In the genomic region with DNA sequence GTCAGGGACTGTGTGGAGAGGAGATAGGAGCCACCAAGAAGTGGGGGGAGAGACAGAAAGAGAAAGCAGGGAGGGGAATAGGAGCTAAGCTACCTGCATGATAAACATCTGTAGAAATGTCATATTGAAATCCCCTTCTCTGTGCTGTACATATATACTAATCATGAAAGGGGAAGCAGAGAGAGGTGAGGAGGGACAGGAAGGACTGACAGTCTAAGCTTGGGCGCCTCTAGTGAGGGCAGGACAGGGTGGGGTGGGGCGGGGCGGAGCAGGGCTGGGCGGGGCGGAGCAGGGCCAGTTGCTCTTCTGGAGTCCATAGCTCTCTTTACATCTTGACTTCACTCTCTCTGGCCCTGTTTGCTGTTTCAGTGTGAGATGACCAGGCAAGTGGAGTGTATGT, we compare ENCODE assay signal across 35 mouse cellular contexts. TPM values are rescaled to one million over a fixed set of nuclear protein-coding genes. Genes with fewer than 3 reads are reported as not detected.
DNase-seq lines count a peak whose midpoint lies in the region; ATAC-seq and TF ChIP-seq lines count a peak whose summit lies in the region.
"Had no signal": no experiment of that assay in that cellular context is flagged by ENCODE, and none has a peak within 500 bp of the region (broad histone marks: within the 10 kb centered on the region; RNA-seq: fewer than 3 reads in every experiment).

No protein-coding gene starts in this region.

- TF ChIP-seq CTCF in CH12.LX (conservative IDR thresholded peaks at IDR 0.05 in 1 of 2, IDR thresholded peaks at IDR 0.05 in 1 of 2; ENCODE audit: low read depth in 2 of 2, low read length in 2 of 2): no peak

- H3K36me3 ChIP-seq in CH12.LX (replicated peaks in 1 of 2; ENCODE audit: control insufficient read depth in 1 of 2, insufficient read depth in 1 of 2, low read length in 1 of 2): no peaks in the 10 kb centered on the region
- H3K36me3 ChIP-seq in splenic B cell, adult 2 months (ENCODE audit: control insufficient read depth, insufficient read depth, low read length, poor library complexity, severe bottlenecking): no peaks in the 10 kb centered on the region
- H3K36me3 ChIP-seq: embryonic facial prominence, embryonic 10.5 days; embryonic facial prominence, embryonic 13.5 days; forebrain, embryonic 12.5 days; forebrain, embryonic 15.5 days; G1E had no signal

- DNase-seq in 416B (ENCODE audit: low read depth): peak; percentile 26
- DNase-seq in CH12.LX (ENCODE audit: extremely low read depth): peak; percentile 71
- DNase-seq in splenic B cell, adult 2 months (ENCODE audit: low read depth, low spot score): peak; percentile 4
- DNase-seq in cerebellum, adult 8-10 months: no peak
- no peak for DNase-seq in retina, embryonic 14.5 days (ENCODE audit: low spot score)
- no peak for DNase-seq in adipocyte (ENCODE audit: low spot score)
- DNase-seq: adrenal gland, adult 8-10 months; adrenal gland, postnatal 25 days; cerebellum, adult 11-12 months; cerebellum, adult 9-11 months; cerebellum, postnatal 25 days; embryo, embryonic 11 days; gastrocnemius, postnatal 25 days; heart, postnatal 4 days had no signal

- dilution Hi-C loops in CH12.LX (cut with MboI; ENCODE audit: extremely low pct_ligation_motif_present, extremely low pct_unique_long_range_greater_than_20kb, low sequenced_read_pairs): no loop called here

- in situ Hi-C loops in CH12.LX (cut with MboI; ENCODE audit: low pct_ligation_motif_present, low pct_unique_long_range_greater_than_20kb, low sequenced_read_pairs): no loop called here

- no peak for TF ChIP-seq RAD21 in CH12.LX (IDR thresholded peaks at IDR 0.05; ENCODE audit: low read depth, low read length)

- no peaks in the 10 kb centered on the region for H3K79me2 ChIP-seq in CH12.LX (replicated peaks; ENCODE audit: control insufficient read depth, extremely low read depth, insufficient read depth, poor library complexity, severe bottlenecking)

- no peak overlapping the region for H3K4me3 ChIP-seq in CH12.LX (replicated peaks in 1 of 3; ENCODE audit: low read depth in 2 of 3, low read length in 2 of 3, poor library complexity in 1 of 3)
- H3K4me3 ChIP-seq: embryonic facial prominence, embryonic 10.5 days; embryonic facial prominence, embryonic 13.5 days; erythroblast, embryonic 14.5 days; forebrain, embryonic 12.5 days; forebrain, embryonic 15.5 days had no signal

- ATAC-seq in granulocyte monocyte progenitor cell, adult 5-6 weeks (replicated peaks; ENCODE audit: poor library complexity, severe bottlenecking): peak; percentile 78
- ATAC-seq: forebrain, embryonic 15.5 days; hindbrain, postnatal 0 days; intestine, postnatal 0 days had no signal

- TF ChIP-seq EP300 in CH12.LX (IDR thresholded peaks at IDR 0.05; ENCODE audit: low read length): peak; percentile 39; the same call in 1 of the 2 replicates

- no peak for TF ChIP-seq POLR2A in CH12.LX (IDR thresholded peaks at IDR 0.05; ENCODE audit: low read depth, low read length)

- peaks cover 22% of the 10 kb centered on the region for H3K27me3 ChIP-seq in CH12.LX (replicated peaks)
- H3K27me3 ChIP-seq in splenic B cell, adult 2 months (ENCODE audit: control insufficient read depth, insufficient read depth, low read length, poor library complexity, severe bottlenecking): no peaks in the 10 kb centered on the region
- H3K27me3 ChIP-seq: embryonic facial prominence, embryonic 13.5 days; forebrain, embryonic 12.5 days; forebrain, embryonic 15.5 days had no signal

- H3K4me1 ChIP-seq in CH12.LX (ENCODE audit: control insufficient read depth in 1 of 2, insufficient read depth in 2 of 2): peaks cover 7 to 21% of the 10 kb centered on the region in 2 experiments; a peak in 3 of 4 replicates
- H3K4me1 ChIP-seq: embryonic facial prominence, embryonic 13.5 days; forebrain, embryonic 12.5 days; forebrain, embryonic 15.5 days had no signal

- no peak overlapping the region for H3K9ac ChIP-seq in CH12.LX (ENCODE audit: insufficient read depth, low read depth)
- H3K9ac ChIP-seq: embryonic facial prominence, embryonic 13.5 days; forebrain, embryonic 12.5 days; forebrain, embryonic 15.5 days; hindbrain, embryonic 14.5 days had no signal

- H3K27ac ChIP-seq in CH12.LX (ENCODE audit: insufficient read depth, low read depth): no peak overlapping the region
- H3K27ac ChIP-seq: embryonic facial prominence, embryonic 10.5 days; embryonic facial prominence, embryonic 13.5 days; forebrain, embryonic 12.5 days; forebrain, embryonic 15.5 days; hindbrain, embryonic 14.5 days; hindbrain, postnatal 0 days had no signal

- H3K4me2 ChIP-seq in CH12.LX (ENCODE audit: insufficient read depth, low read depth, poor library complexity, severe bottlenecking): peak overlapping the region; percentile 84
- H3K4me2 ChIP-seq: embryonic facial prominence, embryonic 13.5 days; forebrain, embryonic 12.5 days; forebrain, embryonic 15.5 days; heart, embryonic 11.5 days; hindbrain, embryonic 14.5 days had no signal

- no peaks in the 10 kb centered on the region for H3K9me3 ChIP-seq in CH12.LX (replicated peaks; ENCODE audit: low read length)
- H3K9me3 ChIP-seq: embryonic facial prominence, embryonic 10.5 days; embryonic facial prominence, embryonic 13.5 days; forebrain, embryonic 12.5 days; forebrain, embryonic 15.5 days; G1E had no signal

TF ChIP-seq in CH12.LX, 34 proteins besides CTCF, POLR2A, EP300 and RAD21:
- TF ChIP-seq KAT2A (IDR thresholded peaks at IDR 0.05; ENCODE audit: insufficient replicate concordance, low read length) (no peak), MAZ (IDR thresholded peaks at IDR 0.05; ENCODE audit: low read depth, low read length) (0 out of 2 replicates have a peak, but pooled peaks have one; percentile 55), MXI1 (IDR thresholded peaks at IDR 0.05; ENCODE audit: low read depth, low read length) (no peak), ELF1 (IDR thresholded peaks at IDR 0.05; ENCODE audit: low read depth, low read length) (0 out of 2 replicates have a peak, but pooled peaks have one; percentile 38)

RNA-seq across cellular contexts. Expression of a gene that starts 18.5 kb away (rescaled TPM):
- total RNA-seq in CH12.LX (2012; rRNA removed) (0.25 TPM in 2 replicates), CH12.LX (2014; rRNA removed) (0.20 TPM in 1 of 2 replicates, not detected in the other)
- not detected in 2 replicates for polyA plus RNA-seq in CH12.LX (2012; ENCODE audit: insufficient read length, low read depth)
- not detected in 2 replicates for total RNA-seq in granulocyte monocyte progenitor cell, adult 5-6 weeks (2014; fragmentation: Nextera tagmentation)
- total RNA-seq in granulocyte monocyte progenitor cell, adult 5-6 weeks (2017): not detected in 2 replicates
- total RNA-seq: adrenal gland, postnatal 25 days; gastrocnemius, adult 8-10 months; gastrocnemius, postnatal 25 days; heart, adult 8-10 months; heart, postnatal 4 days; hindbrain, postnatal 0 days had no signal
- polyA plus RNA-seq: brain, embryonic 14.5 days; C2C12; cortical plate, adult 2 months; embryonic facial prominence, embryonic 10.5 days; embryonic facial prominence, embryonic 13.5 days; erythroblast, embryonic 14.5 days; forebrain, embryonic 15.5 days; G1E; heart, embryonic 11.5 days; heart, embryonic 14.5 days; heart, postnatal 0 days; hindbrain, embryonic 11.5 days; hindbrain, embryonic 14.5 days; hindbrain, postnatal 0 days; intestine, embryonic 14.5 days; intestine, postnatal 0 days had no signal

RNA-seq across cellular contexts. Expression of a gene that starts 34.1 kb away (rescaled TPM):
- total RNA-seq in CH12.LX (2012; rRNA removed): not detected in 2 replicates
- not detected in 2 replicates for total RNA-seq in CH12.LX (2014; rRNA removed)
- not detected in 2 replicates for polyA plus RNA-seq in CH12.LX (2012; ENCODE audit: insufficient read length, low read depth)
- total RNA-seq in granulocyte monocyte progenitor cell, adult 5-6 weeks (2014; fragmentation: Nextera tagmentation): not detected in 2 replicates
- not detected in 2 replicates for total RNA-seq in granulocyte monocyte progenitor cell, adult 5-6 weeks (2017)
- total RNA-seq: adrenal gland, adult 8-10 months; adrenal gland, postnatal 25 days; G1E; gastrocnemius, adult 8-10 months; gastrocnemius, postnatal 25 days; heart, adult 8-10 months; heart, postnatal 4 days; hindbrain, postnatal 0 days had no signal
- polyA plus RNA-seq: brain, embryonic 14.5 days; C2C12; cortical plate, adult 2 months; embryonic facial prominence, embryonic 10.5 days; embryonic facial prominence, embryonic 13.5 days; erythroblast, embryonic 14.5 days; forebrain, embryonic 12.5 days; forebrain, embryonic 15.5 days; G1E; gonadal fat pad, adult 2 months; heart, embryonic 11.5 days; heart, embryonic 14.5 days; heart, postnatal 0 days; hindbrain, embryonic 11.5 days; hindbrain, embryonic 14.5 days; hindbrain, postnatal 0 days; intestine, embryonic 14.5 days; intestine, postnatal 0 days had no signal

RNA-seq across cellular contexts. Expression of a gene that starts 41.1 kb away (rescaled TPM):
- not detected in 2 replicates for total RNA-seq in CH12.LX (2012; rRNA removed)
- total RNA-seq in CH12.LX (2014; rRNA removed): not detected in 2 replicates
- not detected in 2 replicates for polyA plus RNA-seq in CH12.LX (2012; ENCODE audit: insufficient read length, low read depth)
- total RNA-seq in granulocyte monocyte progenitor cell, adult 5-6 weeks (2014; fragmentation: Nextera tagmentation): not detected in 2 replicates
- total RNA-seq in granulocyte monocyte progenitor cell, adult 5-6 weeks (2017): not detected in 2 replicates
- total RNA-seq: adrenal gland, postnatal 25 days; gastrocnemius, adult 8-10 months; gastrocnemius, postnatal 25 days; heart, adult 8-10 months; heart, postnatal 4 days; hindbrain, postnatal 0 days had no signal
- polyA plus RNA-seq: brain, embryonic 14.5 days; C2C12; cortical plate, adult 2 months; embryonic facial prominence, embryonic 13.5 days; erythroblast, embryonic 14.5 days; forebrain, embryonic 12.5 days; forebrain, embryonic 15.5 days; G1E; gonadal fat pad, adult 2 months; heart, embryonic 11.5 days; heart, embryonic 14.5 days; heart, postnatal 0 days; hindbrain, embryonic 11.5 days; hindbrain, embryonic 14.5 days; hindbrain, postnatal 0 days; intestine, embryonic 14.5 days; intestine, postnatal 0 days had no signal

RNA-seq across cellular contexts. Expression of a gene that starts 48.6 kb away (rescaled TPM):
- total RNA-seq in CH12.LX (2012; rRNA removed) (not detected in 2 replicates), CH12.LX (2014; rRNA removed) (not detected in 2 replicates)
- not detected in 2 replicates for polyA plus RNA-seq in CH12.LX (2012; ENCODE audit: insufficient read length, low read depth)
- total RNA-seq in granulocyte monocyte progenitor cell, adult 5-6 weeks (2014; fragmentation: Nextera tagmentation): not detected in 2 replicates
- total RNA-seq in granulocyte monocyte progenitor cell, adult 5-6 weeks (2017): not detected in 2 replicates
- total RNA-seq: adrenal gland, adult 8-10 months; adrenal gland, postnatal 25 days; gastrocnemius, adult 8-10 months; gastrocnemius, postnatal 25 days; heart, adult 8-10 months; heart, postnatal 4 days; hindbrain, postnatal 0 days had no signal
- polyA plus RNA-seq: brain, embryonic 14.5 days; C2C12; cortical plate, adult 2 months; embryonic facial prominence, embryonic 10.5 days; erythroblast, embryonic 14.5 days; forebrain, embryonic 12.5 days; forebrain, embryonic 15.5 days; G1E; gonadal fat pad, adult 2 months; heart, embryonic 11.5 days; heart, embryonic 14.5 days; heart, postnatal 0 days; hindbrain, embryonic 11.5 days; hindbrain, embryonic 14.5 days; hindbrain, postnatal 0 days; intestine, embryonic 14.5 days; intestine, postnatal 0 days had no signal

RNA-seq across cellular contexts. Expression of a gene that starts 52.1 kb away (rescaled TPM):
- total RNA-seq in CH12.LX (2012; rRNA removed): not detected in 2 replicates
- total RNA-seq in CH12.LX (2014; rRNA removed): not detected in 2 replicates
- not detected in 2 replicates for polyA plus RNA-seq in CH12.LX (2012; ENCODE audit: insufficient read length, low read depth)
- not detected in 2 replicates for total RNA-seq in granulocyte monocyte progenitor cell, adult 5-6 weeks (2014; fragmentation: Nextera tagmentation)
- not detected in 2 replicates for total RNA-seq in granulocyte monocyte progenitor cell, adult 5-6 weeks (2017)
- total RNA-seq: adrenal gland, adult 8-10 months; adrenal gland, postnatal 25 days; gastrocnemius, adult 8-10 months; gastrocnemius, postnatal 25 days; heart, adult 8-10 months; heart, postnatal 4 days; hindbrain, postnatal 0 days had no signal
- polyA plus RNA-seq: brain, embryonic 14.5 days; C2C12; cortical plate, adult 2 months; embryonic facial prominence, embryonic 10.5 days; embryonic facial prominence, embryonic 13.5 days; erythroblast, embryonic 14.5 days; forebrain, embryonic 12.5 days; forebrain, embryonic 15.5 days; G1E; gonadal fat pad, adult 2 months; heart, embryonic 11.5 days; heart, embryonic 14.5 days; heart, postnatal 0 days; hindbrain, embryonic 11.5 days; hindbrain, embryonic 14.5 days; hindbrain, postnatal 0 days; intestine, embryonic 14.5 days; intestine, postnatal 0 days had no signal

Comparison
In these comparisons a context has a peak if more than half of its experiments do, and no peak if none do; other contexts are left out.
1. DNase-seq: peak in 416B (single experiment), CH12.LX (single experiment) and splenic B cell, adult 2 months (single experiment); none in cerebellum, adult 8-10 months (single experiment), retina, embryonic 14.5 days (single experiment) and adipocyte (single experiment).